Mouse (Mus musculus): Measurements from ENCODE around the gene Pth2r. TPM values are rescaled to one million over a fixed set of nuclear protein-coding genes. Genes with fewer than 3 reads are reported as not detected.
A peak's percentile ranks its signal among the peaks of the same experiment; 100 is the strongest.

The Pth2r gene
- total and polyA plus RNA-seq, 3 experiments: not detected

GRCm38 (mm10) chr1:65354153-65354552 lies 72.3 kb downstream of the Pth2r start:
- Histone ChIP-seq H3K79me2 (replicated peaks; ENCODE audit: control insufficient read depth, extremely low read depth, insufficient read depth, poor library complexity, severe bottlenecking) (no peaks in the 10 kb centered on the region), H3K27me3 (replicated peaks) (no peaks in the 10 kb centered on the region), H3K36me3 (replicated peaks in 1 of 2; ENCODE audit: control insufficient read depth in 1 of 2, insufficient read depth in 1 of 2, low read length in 1 of 2) (no peaks in the 10 kb centered on the region), H3K4me3 (replicated peaks in 1 of 3; ENCODE audit: low read depth in 2 of 3, low read length in 2 of 3, poor library complexity in 1 of 3) (no peak overlapping the region), H3K9ac (ENCODE audit: insufficient read depth, low read depth) (no peak overlapping the region), H3K4me2 (ENCODE audit: insufficient read depth, low read depth, poor library complexity, severe bottlenecking) (no peak overlapping the region), H3K4me1 (ENCODE audit: control insufficient read depth in 1 of 2, insufficient read depth in 2 of 2) (no peaks in the 10 kb centered on the region), H3K9me3 (replicated peaks; ENCODE audit: low read length) (no peaks in the 10 kb centered on the region), H3K27ac (ENCODE audit: insufficient read depth, low read depth) (no peak overlapping the region)
- dilution Hi-C loops (cut with MboI; ENCODE audit: extremely low pct_ligation_motif_present, extremely low pct_unique_long_range_greater_than_20kb, low sequenced_read_pairs) (no loop called here), in situ Hi-C loops (cut with MboI; ENCODE audit: low pct_ligation_motif_present, low pct_unique_long_range_greater_than_20kb, low sequenced_read_pairs) (no loop called here)
- TF ChIP-seq MAFK (IDR thresholded peaks at IDR 0.05; ENCODE audit: insufficient replicate concordance, low read length): no peak
- no peak for TF ChIP-seq SMC3 (IDR thresholded peaks at IDR 0.05; ENCODE audit: low read depth, low read length)
- TF ChIP-seq MAX (IDR thresholded peaks at IDR 0.05; ENCODE audit: low read length): no peak
- no peak for TF ChIP-seq CHD2 (IDR thresholded peaks at IDR 0.05; ENCODE audit: low read length)
- TF ChIP-seq IRF4 (IDR thresholded peaks at IDR 0.05; ENCODE audit: low read depth, low read length): no peak
- TF ChIP-seq CTCF (conservative IDR thresholded peaks at IDR 0.05 in 1 of 2, IDR thresholded peaks at IDR 0.05 in 1 of 2; ENCODE audit: low read depth in 2 of 2, low read length in 2 of 2): no peak
- TF ChIP-seq JUN (IDR thresholded peaks at IDR 0.05; ENCODE audit: insufficient read depth, low read depth, low read length): no peak
- TF ChIP-seq JUND (conservative IDR thresholded peaks at IDR 0.05; ENCODE audit: low read depth, low read length): no peak
- no peak for TF ChIP-seq MXI1 (IDR thresholded peaks at IDR 0.05; ENCODE audit: low read depth, low read length)
- TF ChIP-seq NELFE (IDR thresholded peaks at IDR 0.05; ENCODE audit: low read depth, low read length): no peak
- no peak for DNase-seq (ENCODE audit: extremely low read depth)

- H3K4me1 ChIP-seq (ENCODE audit: control insufficient read depth in 1 of 2, insufficient read depth in 2 of 2): no peaks in the 10 kb centered on the region
- no peaks in the 10 kb centered on the region for H3K36me3 ChIP-seq (replicated peaks in 1 of 2; ENCODE audit: control insufficient read depth in 1 of 2, insufficient read depth in 1 of 2, low read length in 1 of 2)
- dilution Hi-C loops (cut with MboI; ENCODE audit: extremely low pct_ligation_motif_present, extremely low pct_unique_long_range_greater_than_20kb, low sequenced_read_pairs): no loop called here
- no peaks in the 10 kb centered on the region for H3K9me3 ChIP-seq (replicated peaks; ENCODE audit: low read length)
- no peak overlapping the region; the same call in 1 of the 2 replicates for H3K4me2 ChIP-seq (ENCODE audit: insufficient read depth, low read depth, poor library complexity, severe bottlenecking)
- in situ Hi-C loops (cut with MboI; ENCODE audit: low pct_ligation_motif_present, low pct_unique_long_range_greater_than_20kb, low sequenced_read_pairs): no loop called here
- peak; percentile 56 for DNase-seq (ENCODE audit: extremely low read depth)
- no peaks in the 10 kb centered on the region for H3K79me2 ChIP-seq (replicated peaks; ENCODE audit: control insufficient read depth, extremely low read depth, insufficient read depth, poor library complexity, severe bottlenecking)
- no peak overlapping the region for H3K9ac ChIP-seq (ENCODE audit: insufficient read depth, low read depth)
- no peak overlapping the region for H3K27ac ChIP-seq (ENCODE audit: insufficient read depth, low read depth)
- H3K27me3 ChIP-seq (replicated peaks): no peaks in the 10 kb centered on the region
- no peak overlapping the region for H3K4me3 ChIP-seq (replicated peaks in 1 of 3; ENCODE audit: low read depth in 2 of 3, low read length in 2 of 3, poor library complexity in 1 of 3)
- TF ChIP-seq ZMIZ1 (IDR thresholded peaks at IDR 0.05; ENCODE audit: low read depth, low read length) (no peak), TCF12 (IDR thresholded peaks at IDR 0.05; ENCODE audit: low read depth, low read length) (no peak), USF2 (conservative IDR thresholded peaks at IDR 0.05; ENCODE audit: low read depth, low read length) (no peak), POLR2AphosphoS2 (IDR thresholded peaks at IDR 0.05; ENCODE audit: low read depth, low read length) (no peak), EP300 (IDR thresholded peaks at IDR 0.05; ENCODE audit: low read length) (no peak), E2F4 (IDR thresholded peaks at IDR 0.05; ENCODE audit: insufficient replicate concordance, low read depth, low read length) (no peak), GABPA (IDR thresholded peaks at IDR 0.05; ENCODE audit: insufficient replicate concordance, low read depth, low read length) (no peak), CHD2 (IDR thresholded peaks at IDR 0.05; ENCODE audit: low read length) (no peak), ZNF384 (IDR thresholded peaks at IDR 0.05; ENCODE audit: low read depth, low read length) (no peak), RAD21 (IDR thresholded peaks at IDR 0.05; ENCODE audit: low read depth, low read length) (peak; percentile 66), HCFC1 (IDR thresholded peaks at IDR 0.05; ENCODE audit: low read depth, low read length) (no peak), PAX5 (IDR thresholded peaks at IDR 0.05; ENCODE audit: low read length) (no peak), ELF1 (IDR thresholded peaks at IDR 0.05; ENCODE audit: low read depth, low read length) (no peak), KAT2A (IDR thresholded peaks at IDR 0.05; ENCODE audit: insufficient replicate concordance, low read length) (no peak), ZKSCAN1 (IDR thresholded peaks at IDR 0.05; ENCODE audit: borderline replicate concordance, low read depth, low read length) (no peak), ETS1 (conservative IDR thresholded peaks at IDR 0.05; ENCODE audit: low read depth, low read length) (no peak), SMC3 (IDR thresholded peaks at IDR 0.05; ENCODE audit: low read depth, low read length) (peak; percentile 91), USF1 (IDR thresholded peaks at IDR 0.05; ENCODE audit: low read depth, low read length) (no peak), NRF1 (IDR thresholded peaks at IDR 0.05; ENCODE audit: low read depth, low read length) (no peak), SIN3A (IDR thresholded peaks at IDR 0.05; ENCODE audit: low read length) (no peak), CTCF (conservative IDR thresholded peaks at IDR 0.05 in 1 of 2, IDR thresholded peaks at IDR 0.05 in 1 of 2; ENCODE audit: low read depth in 2 of 2, low read length in 2 of 2) (peak; percentile 85 to 94), ZC3H11A (IDR thresholded peaks at IDR 0.05; ENCODE audit: low read depth, low read length) (0 out of 2 replicates have a peak, but pooled peaks have one; percentile 1), MAFK (IDR thresholded peaks at IDR 0.05; ENCODE audit: insufficient replicate concordance, low read length) (no peak), TBP (conservative IDR thresholded peaks at IDR 0.05; ENCODE audit: low read depth, low read length) (no peak), UBTF (IDR thresholded peaks at IDR 0.05; ENCODE audit: low read depth, low read length) (no peak), BHLHE40 (IDR thresholded peaks at IDR 0.05; ENCODE audit: low read depth, low read length) (no peak), MEF2A (IDR thresholded peaks at IDR 0.05; ENCODE audit: borderline replicate concordance, low read depth, low read length) (no peak), CHD1 (IDR thresholded peaks at IDR 0.05; ENCODE audit: low read depth, low read length) (no peak)
Observed at GRCm38 (mm10) chr1:65388328-65388727, 106.5 kb downstream of the Pth2r start.

Measured in CH12.LX (cell line).